Mouse (Mus musculus) embryonic fibroblast, embryonic 13.5 days (primary cell): ENCODE results near the gene Ehbp1l1.

Source experiments
- CTCF ChIP-seq: IDR thresholded peaks from 2 replicates; pipeline ENCODE4 v1.5.1; 2011; ENCODE audit warnings: mild to moderate bottlenecking, control low read depth, low read length, moderate library complexity, borderline replicate concordance; ENCODE audit not compliant: insufficient read depth
- POLR2A ChIP-seq: IDR thresholded peaks from 2 replicates; pipeline ENCODE4 v1.6.1; 2011; ENCODE audit warnings: low read depth, mild to moderate bottlenecking, control low read depth, low read length, moderate library complexity

- TF ChIP-seq CTCF, result no peak
- no peak for TF ChIP-seq POLR2A
Observed at GRCm38 (mm10) chr19:5662310-5662709, 63.8 kb downstream of the Ehbp1l1 start.
